Mouse (Mus musculus): ENCODE data around the gene Helz2. TPM values are rescaled to one million over a fixed set of nuclear protein-coding genes. Genes with fewer than 3 reads are reported as not detected.

The Helz2 gene
- polyA plus RNA-seq, 1 experiment from 2014 or later, result 2.3 TPM

GRCm38 (mm10) chr2:181237251-181238014 is 4.4 kb downstream of the Helz2 start:
- no peak overlapping the region for H3K9ac ChIP-seq
- H3K4me2 ChIP-seq, result no peak overlapping the region
- WGBS, result 87% methylated on average over 17 of the region's 17 CpGs
- peaks cover 6% of the 10 kb centered on the region; the same call in 1 of the 2 replicates for H3K4me1 ChIP-seq
- H3K9me3 ChIP-seq, result no peaks in the 10 kb centered on the region
- ATAC-seq (ENCODE audit: insufficient read depth, low FRiP score, low read depth), result no peak
- H3K36me3 ChIP-seq, result no peaks in the 10 kb centered on the region
- H3K27me3 ChIP-seq (replicated peaks), result no peaks in the 10 kb centered on the region
- no peak overlapping the region for H3K27ac ChIP-seq
- no peak overlapping the region for H3K4me3 ChIP-seq (replicated peaks)

- Histone ChIP-seq H3K27me3 (replicated peaks) (no peaks in the 10 kb centered on the region), H3K4me1 (0 out of 2 replicates have a peak, but pooled peaks cover under 1% of the 10 kb centered on the region), H3K9ac (no peak overlapping the region), H3K4me2 (no peak overlapping the region), H3K27ac (no peak overlapping the region), H3K4me3 (replicated peaks) (no peak overlapping the region), H3K36me3 (no peaks in the 10 kb centered on the region), H3K9me3 (no peaks in the 10 kb centered on the region)
- no peak for ATAC-seq (ENCODE audit: insufficient read depth, low FRiP score, low read depth)
- WGBS, result 81% methylated on average over 23 of the region's 23 CpGs
These were observed 5.9 kb downstream of the Helz2 start for GRCm38 (mm10) chr2:181235681-181236566.

DNA sequence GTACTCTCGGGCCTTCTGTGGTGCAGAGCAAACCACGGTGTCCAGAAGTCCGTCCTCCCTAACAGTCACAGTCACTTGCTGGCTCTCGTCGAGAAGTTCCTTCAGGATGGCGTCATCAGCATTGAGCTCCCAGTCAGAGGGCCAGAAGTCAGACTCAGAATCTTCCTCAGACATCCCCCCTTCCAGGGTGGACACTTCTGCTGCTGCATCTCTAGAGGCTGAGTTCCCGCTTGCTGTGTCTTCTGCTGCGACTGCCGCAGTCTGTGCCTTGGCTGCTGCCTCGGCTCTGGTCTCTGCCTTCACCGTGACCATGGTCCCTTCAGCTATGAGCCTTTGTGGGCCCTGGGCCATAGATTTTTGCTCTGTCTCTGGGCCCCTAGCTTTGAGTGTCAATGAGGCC is 7.1 kb downstream of the Helz2 start:
- Histone ChIP-seq H3K9me3 (no peaks in the 10 kb centered on the region), H3K4me3 (replicated peaks) (no peak overlapping the region), H3K36me3 (no peaks in the 10 kb centered on the region), H3K27ac (no peak overlapping the region), H3K9ac (no peak overlapping the region), H3K4me1 (no peaks in the 10 kb centered on the region), H3K27me3 (replicated peaks) (no peaks in the 10 kb centered on the region), H3K4me2 (no peak overlapping the region)
- WGBS, result 93% methylated on average over 11 of the region's 11 CpGs
- ATAC-seq (ENCODE audit: insufficient read depth, low FRiP score, low read depth), result no peak

- H3K4me1 ChIP-seq, result no peaks in the 10 kb centered on the region
- no peak overlapping the region for H3K9ac ChIP-seq
- H3K36me3 ChIP-seq, result no peaks in the 10 kb centered on the region
- H3K9me3 ChIP-seq, result no peaks in the 10 kb centered on the region
- no peak overlapping the region for H3K4me2 ChIP-seq
- no peak overlapping the region for H3K27ac ChIP-seq
- no peak for ATAC-seq (ENCODE audit: insufficient read depth, low FRiP score, low read depth)
- no peaks in the 10 kb centered on the region for H3K27me3 ChIP-seq (replicated peaks)
- WGBS, result 90% methylated on average over 15 of the region's 15 CpGs
- H3K4me3 ChIP-seq (replicated peaks), result no peak overlapping the region
These were observed 8.4 kb downstream of the Helz2 start for GRCm38 (mm10) chr2:181233443-181233842.

GRCm38 (mm10) chr2:181231171-181231570 is 10.7 kb downstream of the Helz2 start:
- Histone ChIP-seq H3K4me2 (no peak overlapping the region), H3K9ac (no peak overlapping the region), H3K4me1 (no peaks in the 10 kb centered on the region), H3K27me3 (replicated peaks) (no peaks in the 10 kb centered on the region), H3K36me3 (no peaks in the 10 kb centered on the region), H3K9me3 (no peaks in the 10 kb centered on the region), H3K4me3 (replicated peaks) (no peak overlapping the region), H3K27ac (no peak overlapping the region)
- 75% methylated on average over 20 of the region's 20 CpGs for WGBS
- ATAC-seq (ENCODE audit: insufficient read depth, low FRiP score, low read depth), result no peak

DNA sequence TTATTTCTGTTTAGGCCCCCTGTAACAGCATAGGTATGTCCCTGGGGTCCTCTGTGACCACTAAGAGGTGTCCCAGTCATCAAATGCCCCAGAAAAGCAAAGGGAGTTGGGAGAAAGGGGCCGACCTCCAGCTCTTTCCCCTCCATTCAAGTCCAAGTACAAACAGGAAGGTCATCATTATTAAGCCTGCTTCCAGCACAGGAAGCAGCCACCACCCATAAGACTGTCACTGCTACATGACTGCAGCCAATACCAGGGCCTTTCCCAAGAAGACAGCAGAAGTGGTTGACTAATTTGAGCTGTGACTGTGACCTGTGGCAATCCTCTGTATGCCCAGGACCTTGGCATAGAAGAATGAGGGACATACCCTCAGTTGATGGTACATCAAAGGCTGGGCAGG is 13.5 kb downstream of the Helz2 start:
- Histone ChIP-seq H3K27me3 (replicated peaks) (no peaks in the 10 kb centered on the region), H3K9me3 (no peaks in the 10 kb centered on the region), H3K4me1 (no peaks in the 10 kb centered on the region), H3K36me3 (no peaks in the 10 kb centered on the region), H3K27ac (no peak overlapping the region), H3K4me2 (no peak overlapping the region), H3K4me3 (replicated peaks) (no peak overlapping the region), H3K9ac (no peak overlapping the region)
- no peak for ATAC-seq (ENCODE audit: insufficient read depth, low FRiP score, low read depth)
- WGBS, result 76% methylated on average over 1 of the region's 1 CpGs

GRCm38 (mm10) chr2:181227122-181227521 is 14.7 kb downstream of the Helz2 start:
- no peak for ATAC-seq (ENCODE audit: insufficient read depth, low FRiP score, low read depth)
- Histone ChIP-seq H3K4me3 (replicated peaks) (no peak overlapping the region), H3K9me3 (no peaks in the 10 kb centered on the region), H3K36me3 (no peaks in the 10 kb centered on the region), H3K9ac (no peak overlapping the region), H3K4me2 (no peak overlapping the region), H3K4me1 (no peaks in the 10 kb centered on the region), H3K27ac (no peak overlapping the region), H3K27me3 (replicated peaks) (no peaks in the 10 kb centered on the region)
- WGBS, result 77% methylated on average over 3 of the region's 3 CpGs

DNA sequence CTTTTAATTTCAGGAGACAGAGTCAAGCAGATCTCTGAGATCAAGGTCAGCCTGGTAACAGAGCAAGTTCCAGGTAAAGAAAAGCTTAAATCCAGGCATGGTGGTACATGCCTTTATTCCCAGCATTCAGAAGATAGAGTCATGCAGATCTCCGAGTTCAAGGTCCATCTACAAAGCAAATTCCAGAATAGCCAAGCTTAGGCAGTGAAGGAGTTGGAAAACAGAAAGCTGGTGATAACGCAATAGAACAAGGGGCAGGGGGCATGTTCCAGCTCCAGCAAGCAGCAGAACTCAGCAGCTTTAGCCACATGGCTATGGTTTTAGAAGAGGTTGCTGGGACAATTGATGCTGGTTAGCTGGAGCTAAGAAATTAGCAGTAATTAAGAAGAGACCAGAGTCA is 16.8 kb downstream of the Helz2 start:
- Histone ChIP-seq H3K27me3 (replicated peaks) (no peaks in the 10 kb centered on the region), H3K36me3 (no peaks in the 10 kb centered on the region), H3K4me2 (no peak overlapping the region), H3K9me3 (no peaks in the 10 kb centered on the region), H3K4me1 (peaks cover 6% of the 10 kb centered on the region), H3K27ac (no peak overlapping the region), H3K4me3 (replicated peaks) (no peak overlapping the region), H3K9ac (no peak overlapping the region)
- WGBS, result 81% methylated on average over 2 of the region's 2 CpGs
- ATAC-seq (ENCODE audit: insufficient read depth, low FRiP score, low read depth), result no peak

- Histone ChIP-seq H3K4me3 (replicated peaks) (peak overlapping the region; percentile 36), H3K27me3 (replicated peaks) (no peaks in the 10 kb centered on the region), H3K9ac (no peak overlapping the region), H3K27ac (peak overlapping the region; percentile 21), H3K4me1 (peaks cover 14% of the 10 kb centered on the region), H3K9me3 (no peaks in the 10 kb centered on the region), H3K4me2 (peak overlapping the region; percentile 71), H3K36me3 (no peaks in the 10 kb centered on the region)
- no peak for ATAC-seq (ENCODE audit: insufficient read depth, low FRiP score, low read depth)
- WGBS, result 35% methylated on average over 2 of the region's 2 CpGs
These were observed 21.5 kb downstream of the Helz2 start for GRCm38 (mm10) chr2:181220361-181220760.

DNA sequence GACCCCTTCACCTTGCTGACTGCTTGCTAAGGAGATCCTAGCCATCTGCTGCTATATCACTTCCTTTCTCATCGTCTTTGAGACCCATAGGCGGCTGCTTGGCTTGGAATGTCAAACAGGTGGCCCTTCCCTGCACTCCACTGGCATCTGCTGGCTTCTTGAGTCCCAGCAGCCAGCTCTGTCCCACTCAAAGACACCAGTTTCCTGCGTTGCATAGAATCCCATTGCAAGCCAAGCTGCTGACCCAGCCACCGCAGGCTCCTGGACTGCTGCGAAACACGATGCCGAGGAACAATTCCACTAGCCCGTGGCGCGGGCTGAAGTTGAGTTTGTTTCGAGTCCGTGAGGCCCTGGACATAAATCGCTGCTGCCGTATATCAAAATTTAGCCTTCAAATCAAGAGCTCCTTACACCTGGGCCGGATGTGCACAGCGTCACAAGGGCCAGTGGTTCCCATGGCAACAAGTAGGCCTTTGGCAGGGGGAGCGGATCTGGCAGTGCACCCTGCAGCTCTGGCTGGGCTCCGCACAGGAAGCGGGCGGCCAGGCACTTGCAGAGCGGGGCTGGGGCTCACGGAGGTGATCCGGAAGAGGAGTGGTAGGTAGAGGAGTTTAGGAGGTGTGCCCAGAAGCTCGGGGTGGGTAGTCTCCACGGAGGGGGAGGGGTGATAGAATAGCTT is 22.1 kb downstream of the Helz2 start, which contains the start of gene Fndc11:
Gene Fndc11, plus strand, starts transcription at position 476 of the 679 bp plus-strand sequence.
- Histone ChIP-seq H3K9me3 (no peaks in the 10 kb centered on the region), H3K4me2 (peak within 1 kb of the TSS; percentile 71), H3K4me3 (replicated peaks) (peak within 1 kb of the TSS; percentile 36), H3K27me3 (replicated peaks) (no peaks in the 10 kb centered on the region), H3K36me3 (no peaks in the 10 kb centered on the region), H3K9ac (no peak within 1 kb of the TSS), H3K27ac (peak within 1 kb of the TSS; percentile 54), H3K4me1 (peaks cover 14% of the 10 kb centered on the region)
- 2% methylated on average over 25 of the region's 25 CpGs for WGBS
- ATAC-seq (ENCODE audit: insufficient read depth, low FRiP score, low read depth), result peak; percentile 94

GRCm38 (mm10) chr2:181218881-181219485 is 22.8 kb downstream of the Helz2 start:
- 50% methylated on average over 5 of the region's 5 CpGs for WGBS
- no peak for ATAC-seq (ENCODE audit: insufficient read depth, low FRiP score, low read depth)
- peaks cover 4% of the 10 kb centered on the region; the same call in 1 of the 2 replicates for H3K27me3 ChIP-seq (replicated peaks)
- H3K36me3 ChIP-seq, result no peaks in the 10 kb centered on the region
- no peak overlapping the region for H3K4me2 ChIP-seq
- H3K9ac ChIP-seq, result no peak overlapping the region
- peak overlapping the region; percentile 54 for H3K27ac ChIP-seq
- H3K4me1 ChIP-seq, result peaks cover 14% of the 10 kb centered on the region
- H3K4me3 ChIP-seq (replicated peaks), result no peak overlapping the region
- no peaks in the 10 kb centered on the region for H3K9me3 ChIP-seq
